Mouse (Mus musculus) heart, postnatal 36 days (tissue): Measurements from ENCODE around the gene Tmem80. TPM values are rescaled to one million over a fixed set of nuclear protein-coding genes. Genes with fewer than 3 reads are reported as not detected.

Source experiments
- DNase-seq, 2 experiments: peaks; one replicate each; pipeline ENCODE4 v3.0.0; 2021 to 2022
- intact Hi-C: fragments of 180-260 bp; cut with DNase I; formaldehyde crosslinking; loops from one replicate; pipeline ENCODE4 v1.15.1; 2025
- total RNA-seq, 2 experiments: library from RNA; stranded (reverse); gene quantifications; 2 replicates each; pipeline ENCODE4 v1.2.3; 2021

Gene Tmem80
- total RNA-seq, 2 experiments from 2014 or later: 13.5 to 14.8 TPM

- intact Hi-C loops: no loop called here
Measured at GRCm38 (mm10) chr7:141319446-141319845, 8.1 kb upstream of the Tmem80 start.

GRCm38 (mm10) chr7:141324686-141325085 lies 2.9 kb upstream of the Tmem80 start:
- DNase-seq: no peak
- intact Hi-C loops: loop anchor here (5.0 kb wide), 2 partner anchors 52 to 97 kb away; partner anchors contain the start of gene Phrf1

More at GRCm38 (mm10) chr7:141319446-141319845, 8.1 kb upstream of the Tmem80 start:
- no peak for DNase-seq

DNA sequence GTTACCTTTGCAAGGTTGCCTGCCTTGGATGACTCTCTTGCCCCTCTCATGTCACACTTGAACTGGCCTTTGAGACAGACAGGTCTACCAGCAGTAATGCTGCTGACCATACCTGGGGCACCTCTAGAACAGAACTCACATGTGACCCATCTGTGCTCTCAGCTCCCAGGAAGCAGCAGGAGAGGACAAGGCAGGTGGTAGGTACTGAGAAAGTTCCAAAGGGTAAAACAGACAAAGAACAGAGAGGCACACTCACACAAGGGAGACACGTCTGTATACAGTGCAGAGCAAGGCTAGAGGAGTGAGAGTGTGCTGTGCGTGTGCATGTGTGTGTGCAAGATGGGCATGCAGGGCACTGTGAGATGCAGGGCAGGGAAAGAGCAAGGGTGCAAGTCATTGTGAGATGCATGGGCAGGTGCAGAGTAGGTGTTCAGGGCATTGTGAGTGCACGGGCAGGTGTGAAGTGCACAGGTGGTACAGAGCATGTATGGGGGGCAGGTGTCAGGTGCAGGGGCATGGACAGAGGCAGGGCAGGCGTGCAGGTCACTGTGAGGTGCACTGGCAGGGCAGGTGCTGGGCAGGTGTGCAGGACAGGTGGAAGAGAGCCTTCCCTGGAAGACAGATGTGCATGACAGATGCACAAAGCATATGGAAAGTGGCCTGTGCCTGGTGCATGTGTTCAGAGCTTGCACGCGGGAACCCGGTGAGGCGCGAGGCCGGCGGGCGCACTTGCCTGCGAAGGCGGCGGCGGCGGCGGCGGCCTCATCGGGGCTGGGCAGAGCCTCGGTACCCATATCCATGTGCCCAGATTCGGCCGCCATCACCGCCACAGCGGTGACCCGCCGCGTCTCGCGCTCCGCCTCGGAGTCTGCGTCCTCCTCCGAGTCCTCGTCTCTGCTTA lies 743 bp upstream of the Tmem80 start:
- no peak for DNase-seq
- intact Hi-C loops: loop anchor here (5.0 kb wide), 1 partner anchor 99 kb away; the partner anchor contains the start of gene Phrf1

DNA sequence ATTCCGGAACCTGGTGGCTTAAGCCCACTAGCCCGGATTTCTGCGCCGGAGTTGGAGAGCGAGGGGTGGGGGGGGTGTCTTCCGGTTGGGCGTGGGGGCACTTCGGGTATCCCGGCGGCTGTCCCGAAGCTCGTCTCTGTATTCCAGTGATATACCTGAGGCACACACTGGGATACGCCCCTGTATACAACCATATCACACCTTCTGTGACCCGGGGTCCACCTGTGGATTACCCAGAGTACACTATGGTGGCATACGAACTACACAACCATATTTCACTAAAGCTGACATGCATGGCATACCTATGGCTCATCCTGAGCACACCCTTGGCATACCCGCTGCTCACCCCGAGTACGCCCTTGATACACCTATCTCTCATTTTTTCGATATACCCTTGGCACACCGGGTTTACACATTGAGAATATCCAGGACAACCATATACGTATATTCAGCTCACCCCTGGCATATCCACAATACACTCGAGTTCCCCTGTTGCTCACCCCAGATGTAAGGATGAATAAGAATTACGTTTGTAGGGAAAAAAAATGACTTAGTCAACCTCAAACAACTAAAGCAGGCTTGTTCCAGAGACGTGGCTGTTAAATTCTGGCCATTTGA lies 943 bp downstream of the Tmem80 start:
- no peak for DNase-seq
- intact Hi-C loops: loop anchor here (5.0 kb wide), 1 partner anchor 101 kb away; the partner anchor contains the start of gene Phrf1

GRCm38 (mm10) chr7:141330706-141331105 lies 3.2 kb downstream of the Tmem80 start:
- intact Hi-C loops: no loop called here
- no peak for DNase-seq

- no peak for DNase-seq
- intact Hi-C loops: no loop called here
Measured at GRCm38 (mm10) chr7:141331990-141332389, 4.5 kb downstream of the Tmem80 start.

DNA sequence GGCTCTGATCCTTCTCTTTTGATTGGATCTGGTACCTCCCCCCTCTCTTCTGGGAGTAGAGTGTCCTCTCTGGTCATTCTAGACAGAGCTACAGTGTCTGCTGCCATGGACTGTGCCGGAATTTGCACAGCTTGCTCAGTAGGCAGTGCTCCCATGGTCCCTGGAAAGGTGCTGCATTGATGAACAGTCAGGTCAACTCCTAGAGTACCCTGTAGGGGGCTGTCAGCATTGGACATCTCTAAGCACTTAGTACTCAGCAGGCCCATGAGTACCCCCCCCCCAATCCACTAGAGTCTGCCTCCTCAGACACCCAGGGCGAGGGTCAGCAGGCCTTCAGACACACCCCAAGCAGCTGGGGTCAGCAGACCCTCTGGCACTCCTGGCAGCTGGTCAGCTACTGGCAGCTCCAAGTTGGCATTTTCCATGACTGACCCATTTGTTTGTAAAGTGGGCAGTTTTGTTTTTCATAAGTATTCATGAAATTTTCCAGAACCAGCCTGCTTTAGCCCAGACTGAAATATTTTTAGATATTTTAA lies 7.6 kb downstream of the Tmem80 start:
- intact Hi-C loops: no loop called here
- DNase-seq: no peak

DNA sequence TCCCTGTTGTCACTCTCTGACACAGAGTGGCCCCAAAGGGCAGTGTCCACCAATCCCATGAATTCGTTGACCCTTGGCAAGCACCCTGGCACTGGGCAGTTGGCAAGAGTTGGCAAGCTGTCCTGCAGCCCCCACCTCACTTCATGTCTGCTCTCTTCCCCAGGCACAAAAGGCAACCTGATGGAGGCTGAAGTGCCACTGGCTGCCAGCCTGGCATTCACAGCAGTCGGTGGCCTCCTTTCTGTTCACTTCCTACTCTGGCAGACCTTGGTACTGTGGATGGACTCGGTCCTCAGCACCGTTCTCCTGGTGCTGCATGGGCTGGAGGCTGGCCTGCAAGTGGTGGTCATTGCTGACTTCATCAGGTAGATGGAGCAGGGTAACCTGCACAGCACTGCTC lies 8.1 kb downstream of the Tmem80 start:
- DNase-seq: no peak
- intact Hi-C loops: no loop called here

DNA sequence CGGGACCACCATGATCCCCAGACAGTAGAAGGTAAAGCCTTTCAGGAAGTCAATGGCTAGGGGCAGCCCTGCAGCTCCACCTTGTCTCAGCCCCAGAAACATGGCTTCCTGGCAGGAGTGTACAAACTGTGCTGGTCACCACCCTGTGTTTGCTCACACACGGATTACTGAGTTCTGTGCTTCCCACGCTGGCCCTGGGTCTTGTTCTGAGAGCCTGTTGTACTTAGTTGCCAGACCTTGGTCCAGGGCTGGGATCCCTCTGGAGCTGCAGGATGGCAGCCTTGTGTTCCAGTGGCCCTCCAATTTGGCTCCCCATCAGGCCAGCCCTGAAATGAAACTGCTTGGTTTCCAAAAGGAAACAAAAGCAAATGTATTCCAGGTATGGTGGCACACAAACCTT lies 8.8 kb downstream of the Tmem80 start:
- no peak for DNase-seq
- intact Hi-C loops: no loop called here

DNA sequence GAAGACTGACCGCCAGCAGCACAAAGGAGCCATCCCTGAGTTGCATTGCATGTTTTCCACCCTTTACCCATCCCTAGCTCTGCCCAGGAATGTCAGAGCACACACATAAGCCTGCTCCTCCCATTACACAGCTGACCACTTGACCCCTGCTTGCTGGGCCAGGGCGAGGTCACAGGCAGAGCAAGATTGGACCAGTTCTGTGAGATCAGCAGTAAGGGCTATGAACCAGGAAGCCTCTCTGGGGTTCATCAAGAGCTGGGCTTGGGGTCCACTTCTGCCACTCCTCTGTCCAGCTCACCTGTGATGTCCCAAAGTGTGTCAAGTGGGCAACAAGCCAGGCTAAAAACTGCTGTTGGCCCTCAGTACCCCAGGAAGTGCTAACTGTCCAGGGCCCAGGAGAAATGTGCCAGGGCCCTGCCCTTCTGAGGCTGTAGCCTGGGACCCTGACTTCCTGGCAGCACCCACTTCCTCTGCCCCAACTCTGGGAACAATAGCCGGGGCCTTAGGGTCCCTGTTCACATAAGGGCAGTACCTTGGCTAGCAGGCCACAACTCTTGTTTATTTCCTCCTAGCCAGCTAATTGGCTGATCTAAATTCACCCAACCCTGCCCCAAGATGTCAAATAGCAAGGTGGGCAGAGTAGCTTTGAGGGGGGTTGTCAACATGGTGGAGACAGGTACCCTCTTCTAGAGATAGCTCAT lies 10.3 kb downstream of the Tmem80 start:
- intact Hi-C loops: no loop called here
- DNase-seq: no peak

DNA sequence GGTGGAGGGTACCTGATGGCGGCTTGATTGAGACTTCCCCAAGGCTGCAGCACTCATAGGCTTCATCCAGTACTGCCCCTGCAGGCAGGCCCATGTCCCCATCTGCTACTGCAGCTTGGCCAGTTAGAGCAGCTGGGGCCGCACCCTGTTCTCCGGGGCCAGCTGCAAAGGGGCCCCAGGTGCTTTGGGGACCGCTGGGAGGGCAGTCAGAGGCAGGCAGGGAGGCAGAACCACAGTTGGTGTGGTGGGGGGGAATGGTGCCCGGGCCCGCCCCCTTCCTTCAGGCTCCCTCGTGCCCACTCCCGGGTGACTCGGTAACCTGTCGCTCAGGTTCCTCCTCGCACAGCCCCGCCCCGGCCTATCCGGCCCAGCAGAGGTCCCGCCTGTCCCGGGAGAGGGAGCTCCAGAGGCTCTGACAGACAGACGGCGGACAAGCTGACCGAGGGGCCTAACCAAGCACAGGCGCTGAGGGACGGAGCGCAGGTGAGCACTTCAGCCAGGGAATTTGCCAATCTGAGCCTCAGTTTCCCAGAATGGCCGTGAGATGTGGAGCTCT lies 11.1 kb downstream of the Tmem80 start, which contains the start of gene Eps8l2:
Gene Eps8l2, plus strand, starts transcription at position 305 of the 556 bp plus-strand sequence.
- intact Hi-C loops: no loop called here
- DNase-seq: no peak

DNA sequence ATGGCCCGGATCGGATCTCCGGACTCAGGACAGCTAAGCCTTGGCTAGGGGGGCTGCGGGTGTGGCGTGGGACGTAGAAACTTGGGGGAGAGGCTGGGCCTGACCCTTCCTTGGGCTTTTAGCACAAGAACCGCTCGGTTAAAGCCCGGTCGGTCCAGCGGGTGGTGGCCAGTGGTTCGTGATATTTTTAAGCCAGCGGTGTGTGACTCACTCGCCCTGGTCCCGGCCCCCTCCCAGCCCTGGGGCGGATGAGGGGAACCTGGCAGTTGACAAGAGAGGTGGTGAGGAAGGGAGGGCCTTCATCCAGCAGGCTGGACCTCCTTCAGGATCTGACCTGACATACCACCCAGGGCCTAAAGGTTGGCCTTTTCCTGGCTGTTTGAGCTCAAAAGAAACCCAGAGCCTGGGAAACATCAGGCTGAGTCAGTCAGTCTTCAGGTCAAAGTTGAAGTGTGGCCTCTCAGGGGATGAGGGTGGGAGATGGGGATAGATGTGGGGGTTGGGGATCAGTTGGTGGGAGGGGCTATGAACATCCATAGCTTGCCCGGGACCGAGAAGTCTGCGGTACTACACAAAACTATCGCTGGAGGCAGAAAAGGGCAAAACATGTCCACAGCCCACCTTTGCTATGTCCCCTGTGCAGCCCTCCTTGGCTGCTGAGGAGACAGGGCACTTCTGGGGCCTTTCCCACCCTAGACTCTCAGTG lies 11.8 kb downstream of the Tmem80 start:
- intact Hi-C loops: no loop called here
- DNase-seq: no peak

DNA sequence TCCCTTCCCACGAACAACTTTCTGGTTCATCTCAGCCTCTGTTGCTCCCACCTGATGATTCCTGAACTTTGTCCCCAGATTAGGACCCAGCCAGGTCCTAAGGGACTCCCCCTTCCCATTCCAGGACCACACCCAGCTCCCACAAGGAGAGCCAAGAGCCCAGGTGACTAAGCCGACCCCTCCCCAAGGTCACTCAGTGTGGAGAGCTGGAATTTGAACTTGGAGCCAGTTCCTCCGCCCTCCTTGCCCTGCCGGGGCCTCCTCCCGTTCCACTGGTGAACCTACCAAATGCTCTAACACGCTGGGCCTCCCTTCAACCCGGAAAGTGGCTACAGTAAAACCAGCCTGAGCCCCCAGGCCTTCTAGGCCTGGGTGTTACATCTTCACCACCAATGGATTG lies 12.5 kb downstream of the Tmem80 start:
- intact Hi-C loops: no loop called here
- no peak for DNase-seq

DNA sequence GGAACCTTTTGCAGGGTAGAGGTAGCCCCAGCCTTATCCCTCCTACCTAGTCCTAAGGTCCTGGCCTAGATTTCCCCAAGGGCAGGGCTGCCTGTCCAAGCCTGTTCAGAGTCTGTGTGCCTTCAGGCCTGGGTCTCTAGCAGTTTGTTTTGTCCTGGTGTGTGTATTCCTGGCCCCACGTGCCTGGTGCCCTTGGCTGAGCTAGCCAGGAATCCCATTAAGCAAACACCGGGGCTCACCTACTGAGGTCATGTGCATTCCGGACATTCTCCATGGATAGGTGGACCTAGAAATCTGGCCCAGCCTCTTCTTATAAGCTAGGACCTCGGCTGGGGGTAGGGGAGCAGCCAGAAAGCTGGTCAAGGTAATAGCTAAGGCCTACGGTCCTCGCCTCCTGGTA lies 12.9 kb downstream of the Tmem80 start:
- no peak for DNase-seq
- intact Hi-C loops: no loop called here

GRCm38 (mm10) chr7:141341689-141342226 lies 14.2 kb downstream of the Tmem80 start:
- intact Hi-C loops: no loop called here
- DNase-seq: no peak

DNA sequence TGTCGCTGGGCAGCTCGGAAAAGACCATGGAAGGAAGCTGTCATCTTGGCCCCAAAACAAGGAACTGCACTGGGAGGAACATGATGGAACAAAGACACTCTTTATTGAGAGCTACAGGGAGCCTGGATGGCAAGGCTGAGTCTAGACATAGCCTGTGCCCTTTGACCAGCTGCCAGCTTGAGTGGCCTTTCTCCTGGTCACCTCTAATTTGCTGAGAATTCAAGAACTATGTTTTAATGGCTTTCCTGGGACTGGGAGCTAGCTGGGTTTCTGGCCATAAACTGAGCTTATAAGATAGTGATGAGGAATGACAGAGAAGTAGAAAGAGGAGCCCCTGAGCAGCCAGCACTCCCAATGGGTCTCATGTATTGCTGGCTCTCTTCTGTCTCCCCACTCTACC lies 15.7 kb downstream of the Tmem80 start:
- intact Hi-C loops: no loop called here
- no peak for DNase-seq

DNA sequence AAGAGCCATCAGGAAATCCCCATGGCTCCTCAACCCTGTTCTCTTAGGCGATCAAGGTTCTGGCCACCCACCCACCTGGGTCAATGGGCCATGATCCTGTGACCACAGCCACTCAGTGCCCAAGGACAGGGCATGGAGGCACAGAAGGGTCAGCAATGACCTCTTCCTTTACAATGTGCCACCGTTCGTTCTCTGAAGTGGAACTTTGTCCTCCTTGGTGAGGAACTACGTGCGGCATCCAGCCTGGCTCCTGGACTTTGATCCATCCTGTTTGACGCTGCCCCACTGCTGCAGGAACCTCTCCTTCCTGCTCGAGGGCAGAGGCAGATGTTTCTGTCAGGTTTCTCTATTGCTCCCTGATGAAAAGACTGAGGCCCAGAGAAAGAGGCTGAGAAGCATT lies 16.2 kb downstream of the Tmem80 start:
- intact Hi-C loops: no loop called here
- no peak for DNase-seq

DNA sequence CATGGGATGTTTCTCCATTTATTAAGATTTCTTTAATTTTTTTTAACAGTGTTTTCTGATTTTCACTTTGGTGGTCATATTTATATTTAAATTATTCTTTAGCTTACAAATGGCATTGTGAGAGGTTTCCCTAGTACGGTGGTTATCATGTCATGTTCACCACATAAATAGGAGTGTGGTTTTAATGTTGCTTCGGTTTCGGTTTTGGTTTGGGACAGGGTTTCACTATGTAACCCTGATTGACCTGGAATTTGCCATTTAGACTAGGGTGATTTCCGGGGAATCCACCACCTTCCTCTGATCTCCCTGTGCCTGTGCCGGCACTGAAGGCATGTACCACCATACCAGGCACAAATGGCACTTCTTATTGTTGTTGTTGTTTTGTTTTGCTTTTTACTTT lies 17.2 kb downstream of the Tmem80 start:
- DNase-seq: no peak
- intact Hi-C loops: no loop called here

GRCm38 (mm10) chr7:141351061-141351460 lies 23.5 kb downstream of the Tmem80 start:
- intact Hi-C loops: no loop called here
- no peak for DNase-seq

DNA sequence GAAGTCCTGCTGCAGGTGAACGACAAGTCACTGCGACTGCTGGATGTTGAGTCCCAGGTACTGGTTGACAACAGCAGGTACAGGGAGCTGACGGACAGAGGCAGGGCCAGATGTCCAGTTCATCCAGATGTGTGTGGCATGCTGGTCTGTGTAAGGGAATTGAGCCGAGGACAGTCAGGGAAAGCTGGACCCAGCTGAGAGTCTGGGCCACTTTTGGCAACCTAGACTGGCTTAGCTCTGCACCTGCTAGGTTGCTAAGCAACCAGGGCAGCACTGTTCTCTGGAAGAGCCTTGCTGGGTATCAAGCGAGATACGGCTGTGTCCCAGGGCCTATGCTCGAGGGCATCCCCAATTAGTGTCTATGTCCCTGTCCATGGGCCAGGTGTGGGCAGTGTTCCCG lies 27.5 kb downstream of the Tmem80 start:
- intact Hi-C loops: no loop called here
- no peak for DNase-seq
